Mouse (Mus musculus) lung, postnatal 25 days (tissue): ENCODE measurements around the gene Dcps.

Experiments used
- DNase-seq: peaks from one replicate; pipeline ENCODE4 v3.0.0; 2022; ENCODE audit warnings: low spot score

Dcps gene

DNA sequence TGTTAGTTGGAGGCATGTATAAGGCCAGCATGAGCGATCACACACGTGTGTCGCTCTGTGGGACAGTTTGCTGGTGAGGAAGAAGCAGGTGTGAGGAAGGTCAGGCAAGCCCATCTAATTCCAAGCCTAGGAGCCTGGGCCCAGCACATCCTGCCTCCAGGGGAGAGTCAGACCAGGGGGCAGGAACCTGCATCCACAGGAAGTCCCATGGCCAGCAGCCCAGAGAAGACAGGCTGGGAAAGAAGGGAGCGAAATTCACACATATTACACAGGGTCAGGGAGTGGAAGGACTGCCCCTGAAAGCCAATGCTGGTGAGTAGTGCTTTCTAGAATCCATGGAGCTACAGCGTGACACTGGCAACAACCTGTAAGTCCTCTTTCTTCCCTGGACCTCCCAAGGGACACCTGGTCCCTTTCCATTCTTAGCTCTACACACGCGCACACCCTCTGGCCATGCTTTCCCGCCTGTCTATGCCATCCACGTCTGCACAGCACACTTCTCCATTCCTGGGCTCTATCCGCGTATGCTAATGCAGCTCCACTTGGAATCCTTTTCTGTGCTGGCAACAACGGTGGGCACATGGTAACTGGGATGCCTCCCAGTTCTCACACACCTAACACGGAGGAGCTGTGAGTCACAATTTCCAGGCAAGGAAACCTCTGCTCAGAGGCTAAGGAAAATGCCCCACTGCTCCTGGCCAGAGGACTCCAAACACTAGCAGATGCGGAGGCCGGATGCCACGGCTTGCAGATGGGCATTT lies 44.0 kb downstream of the Dcps start:
- no peak for DNase-seq

DNA sequence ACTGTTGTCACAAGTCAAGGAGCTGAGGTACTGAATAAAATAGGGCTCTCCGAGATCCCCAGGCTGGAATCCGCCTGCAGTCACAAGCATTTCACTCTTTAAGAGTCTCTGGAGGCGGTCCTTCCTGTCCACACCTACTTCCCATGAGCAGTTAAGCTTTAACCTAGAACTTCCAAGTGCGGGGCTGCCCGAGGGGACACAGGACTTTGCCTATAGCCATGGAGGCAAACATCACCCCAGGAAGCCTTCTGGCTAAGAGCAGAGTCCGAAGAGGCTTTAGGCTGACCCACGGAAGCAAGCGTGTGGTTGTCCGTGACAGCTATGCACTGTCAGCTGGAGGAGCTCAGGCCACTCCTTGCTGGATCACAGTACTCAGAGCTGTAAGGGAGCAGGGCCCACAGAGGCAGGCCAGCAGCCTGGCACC lies 46.9 kb downstream of the Dcps start:
- peak; percentile 38 for DNase-seq

DNA sequence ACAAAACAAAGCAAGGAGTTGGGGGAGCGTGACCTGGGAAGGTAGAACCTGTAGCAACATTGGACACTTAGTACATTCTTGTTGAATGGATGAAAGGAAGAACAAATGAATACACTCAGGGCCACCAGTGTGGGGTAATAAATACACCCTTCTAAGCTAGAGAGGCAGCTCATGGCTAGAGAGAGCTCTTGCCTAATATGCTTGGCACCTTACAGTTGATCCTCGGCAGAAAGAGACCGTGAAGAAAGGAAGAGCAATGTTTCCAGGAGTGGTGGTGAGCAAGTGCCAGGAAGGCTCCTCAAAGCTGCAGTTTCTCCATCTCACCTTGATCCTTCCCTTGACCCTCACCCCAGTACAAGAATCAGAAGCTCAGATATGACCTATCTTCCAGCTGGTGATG lies 47.3 kb downstream of the Dcps start:
- peak; percentile 41 for DNase-seq

DNA sequence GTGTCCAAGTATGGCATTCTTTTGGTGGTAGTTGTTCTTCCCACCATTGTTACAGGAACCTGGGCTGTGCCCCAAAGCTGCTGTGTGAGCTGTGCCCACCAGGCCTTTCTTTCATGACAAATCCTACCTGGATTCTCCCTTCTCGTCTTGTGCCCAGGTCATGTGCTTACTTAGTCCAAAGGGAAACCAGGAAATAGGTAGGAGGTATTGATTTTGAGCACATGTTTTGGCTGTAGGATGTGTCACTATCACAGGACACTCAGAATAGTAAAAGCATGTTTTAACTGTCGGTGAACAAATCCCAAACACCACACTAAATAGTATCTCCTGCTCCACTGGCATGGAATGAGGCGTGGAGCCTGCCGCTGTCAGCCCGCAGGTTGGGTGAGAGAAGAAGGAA lies 48.3 kb downstream of the Dcps start:
- DNase-seq, result no peak

DNA sequence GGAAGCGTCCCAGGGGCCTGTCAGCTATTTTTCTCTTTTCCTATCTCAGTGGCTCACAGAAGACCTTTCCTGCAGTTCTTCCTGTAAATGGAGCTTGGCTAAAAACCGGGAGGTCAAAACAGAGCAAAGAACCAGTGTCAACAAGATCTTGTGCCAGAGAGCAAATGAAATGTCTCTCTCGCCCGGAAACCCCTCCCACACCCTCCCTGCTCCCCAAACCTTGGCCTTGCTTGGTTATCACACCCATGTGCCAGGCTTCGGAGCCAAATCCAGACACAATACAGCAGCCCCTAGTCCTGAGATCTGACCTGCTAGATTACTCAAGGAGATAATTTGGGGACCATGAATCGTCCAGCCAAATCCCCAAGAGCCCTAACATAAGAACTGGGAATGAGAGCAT lies 48.7 kb downstream of the Dcps start:
- DNase-seq, result peak; percentile 76

DNA sequence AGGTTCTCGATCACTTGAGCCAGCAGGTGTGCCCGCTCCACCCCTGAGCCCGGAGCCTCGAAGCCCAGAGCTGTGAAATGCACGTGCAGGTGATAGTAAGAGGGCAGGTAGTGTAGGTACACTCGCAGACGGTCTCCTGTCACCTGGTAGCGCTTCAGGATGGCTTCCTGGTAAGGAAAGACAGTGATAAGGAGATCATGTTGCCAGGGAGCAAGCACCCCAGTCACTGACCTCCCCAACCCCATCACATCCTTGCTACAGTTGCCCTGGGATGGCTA lies 51.2 kb downstream of the Dcps start:
- no peak for DNase-seq

DNA sequence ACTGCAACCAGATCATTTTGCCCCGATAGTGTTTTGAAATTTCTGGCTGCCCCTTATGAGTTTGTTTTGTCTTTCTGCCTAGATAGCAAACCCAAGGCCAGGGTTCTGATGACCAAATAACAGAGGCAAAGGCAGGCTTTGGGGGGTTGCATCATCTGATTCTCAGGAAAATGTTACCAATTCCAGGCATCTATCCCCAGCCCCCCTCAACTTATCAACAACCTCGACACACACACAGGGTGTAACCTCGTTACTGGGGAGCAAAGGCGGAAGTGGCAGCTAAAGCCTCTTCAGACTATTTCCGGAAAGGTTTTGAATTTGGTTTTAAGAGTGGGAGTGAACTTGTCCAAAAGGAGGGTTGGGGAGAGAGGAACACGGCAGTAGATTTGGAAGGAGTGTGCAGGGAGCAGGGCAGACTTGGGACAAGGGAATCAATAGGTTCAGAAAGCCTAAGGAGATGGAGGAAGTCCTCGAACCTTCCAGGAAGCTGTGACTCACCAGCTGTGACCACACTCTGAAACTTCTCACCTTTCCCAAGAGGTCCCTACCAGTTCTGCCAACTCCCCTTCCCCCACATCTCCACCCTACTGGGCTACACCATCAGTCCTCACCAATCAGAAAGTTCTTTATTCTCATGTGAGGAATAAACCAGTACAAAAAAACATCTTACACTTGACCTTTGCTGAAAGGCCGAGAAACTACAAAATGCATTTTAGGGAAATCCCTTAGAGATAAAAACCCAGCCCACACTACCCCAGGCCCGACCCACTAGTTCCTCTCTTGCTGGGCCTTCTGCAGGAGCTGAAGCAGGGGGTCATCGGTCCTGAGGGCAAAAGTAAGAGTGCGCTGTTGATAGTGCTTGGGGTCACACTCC lies 51.8 kb downstream of the Dcps start:
- peak; percentile 76 for DNase-seq

DNA sequence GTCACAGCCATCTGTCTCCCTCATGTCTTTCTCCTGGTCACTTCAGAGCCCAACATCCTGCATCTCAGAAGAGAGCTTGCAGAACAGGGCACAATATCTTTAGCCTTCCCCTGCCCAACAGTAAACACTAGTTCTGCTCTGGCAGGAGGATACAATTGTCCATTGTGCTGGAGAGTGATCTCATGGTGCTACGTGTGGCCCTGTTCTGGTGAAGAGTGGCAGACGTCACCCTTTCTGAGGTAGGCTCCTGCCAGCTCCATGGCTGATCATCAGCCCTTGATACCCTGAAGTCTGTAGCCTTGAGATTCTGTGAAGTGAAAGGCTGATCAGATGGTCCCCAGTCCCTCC lies 52.4 kb downstream of the Dcps start:
- DNase-seq, result peak; percentile 72

DNA sequence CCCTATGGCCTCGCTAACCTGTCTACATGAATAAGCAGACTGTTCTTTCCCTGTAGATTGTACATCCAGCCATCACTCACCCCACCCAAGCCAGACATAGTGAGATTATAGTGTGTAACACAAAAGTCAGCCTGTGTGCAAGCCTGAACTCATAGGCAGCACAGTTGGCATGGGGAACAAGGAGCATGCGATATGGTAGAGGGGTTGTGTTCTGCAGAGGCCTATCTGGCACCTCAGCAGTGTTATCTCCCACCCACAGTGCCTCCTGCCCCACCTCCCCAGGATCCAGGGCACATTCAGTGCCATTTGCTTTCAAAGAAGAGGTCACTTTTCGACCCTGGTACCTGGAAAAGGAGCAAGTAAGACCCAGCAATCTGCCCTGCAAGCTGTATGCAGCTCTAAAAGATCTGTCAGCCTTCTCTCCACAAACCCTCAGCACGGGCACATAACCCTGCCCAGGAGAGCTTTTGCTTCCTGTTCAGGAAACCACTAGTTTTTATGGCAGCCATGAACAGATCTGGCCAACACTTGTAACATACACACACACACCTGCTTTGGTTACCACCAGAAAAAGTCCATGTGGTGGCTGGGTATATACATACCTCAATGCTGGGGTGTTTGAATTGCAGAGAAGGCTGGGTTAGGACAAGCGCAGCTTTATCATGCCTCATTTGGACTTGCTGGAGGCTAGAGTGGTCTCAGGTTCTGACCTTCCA lies 53.2 kb downstream of the Dcps start:
- DNase-seq, result no peak

DNA sequence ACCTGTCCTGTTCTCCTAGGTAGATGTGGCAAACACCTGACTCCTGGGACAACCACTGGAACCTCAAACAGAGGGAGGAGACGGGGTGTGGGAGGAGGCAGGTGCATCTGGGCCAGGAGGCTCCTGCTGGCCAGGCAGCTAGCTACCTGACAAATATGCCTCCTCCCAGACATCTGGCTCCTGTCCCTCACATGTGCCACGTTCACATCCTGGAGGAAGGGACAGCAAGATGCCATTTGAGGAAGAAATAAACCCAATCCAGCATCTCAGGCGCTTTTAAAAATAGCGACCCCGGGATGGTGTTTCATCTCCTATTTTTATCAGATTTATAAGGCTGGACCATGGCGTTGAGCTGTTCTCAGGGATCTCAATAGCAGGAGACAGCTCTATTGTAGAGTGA lies 56.7 kb downstream of the Dcps start, which contains the start of gene St3gal4:
TSS of gene St3gal4 (minus strand) at position 101 of the 400 bp plus-strand sequence.
- no peak for DNase-seq

DNA sequence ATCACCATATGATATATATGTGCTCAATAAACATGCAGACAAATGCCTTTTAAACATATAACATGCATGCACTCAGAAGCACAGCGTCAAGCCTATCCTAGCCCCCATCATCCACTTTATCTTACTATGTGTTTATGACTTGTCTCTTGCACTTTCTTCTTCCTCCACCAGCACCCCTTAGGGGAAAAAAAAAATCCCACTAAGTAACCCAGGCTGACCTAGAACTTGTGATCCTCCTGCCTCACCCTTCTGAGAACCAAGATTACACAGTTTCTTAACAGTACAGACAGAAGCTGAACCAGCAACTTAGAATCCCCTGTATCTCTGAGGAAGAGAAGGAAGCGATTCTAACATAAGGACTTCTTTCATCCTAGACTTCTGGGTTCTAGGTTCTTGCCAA lies 57.3 kb downstream of the Dcps start:
- no peak for DNase-seq

DNA sequence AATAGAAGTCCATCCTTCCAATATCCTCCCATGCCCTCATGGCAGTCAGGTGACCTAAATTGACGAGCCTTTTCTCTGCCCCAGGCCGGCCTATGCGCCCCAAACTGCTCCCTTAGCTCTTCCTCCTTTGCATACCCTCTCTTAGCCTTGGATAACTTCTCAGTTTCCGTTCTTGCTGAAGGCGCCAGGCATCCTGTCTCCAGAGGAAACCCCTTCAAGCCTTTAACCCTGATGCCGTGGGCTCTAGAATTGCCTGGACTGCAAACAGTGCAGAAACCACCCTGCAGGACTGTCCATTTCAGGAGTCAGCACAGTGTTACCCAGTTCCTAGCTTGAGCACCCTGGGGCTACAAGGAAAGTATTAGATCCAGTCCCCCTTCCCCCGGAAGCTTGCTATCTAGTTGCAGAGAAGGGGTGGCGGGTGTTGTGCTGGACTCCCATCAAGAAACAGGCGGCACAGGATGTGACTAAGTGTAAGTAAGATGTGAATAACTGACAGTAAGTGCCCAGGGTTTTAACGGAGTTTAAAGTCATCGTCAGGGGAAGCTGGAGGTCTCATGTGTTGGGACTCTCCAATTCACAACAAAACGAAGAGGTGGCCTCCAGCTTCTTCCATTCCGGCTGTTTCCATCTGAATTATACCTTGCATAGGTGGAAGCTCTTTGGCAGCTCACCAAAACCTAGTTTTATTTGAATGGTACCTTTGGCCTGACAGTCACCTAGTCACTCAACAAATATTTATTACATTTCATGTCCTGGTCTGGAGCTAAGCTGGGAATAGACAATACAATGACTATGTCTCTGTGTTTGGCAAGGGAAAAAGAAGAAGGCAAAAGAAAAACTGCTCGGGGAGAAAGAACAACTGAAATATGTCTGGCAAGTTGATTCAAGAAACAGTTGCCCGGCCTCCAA lies 58.2 kb downstream of the Dcps start:
- DNase-seq, result peak; percentile 69

DNA sequence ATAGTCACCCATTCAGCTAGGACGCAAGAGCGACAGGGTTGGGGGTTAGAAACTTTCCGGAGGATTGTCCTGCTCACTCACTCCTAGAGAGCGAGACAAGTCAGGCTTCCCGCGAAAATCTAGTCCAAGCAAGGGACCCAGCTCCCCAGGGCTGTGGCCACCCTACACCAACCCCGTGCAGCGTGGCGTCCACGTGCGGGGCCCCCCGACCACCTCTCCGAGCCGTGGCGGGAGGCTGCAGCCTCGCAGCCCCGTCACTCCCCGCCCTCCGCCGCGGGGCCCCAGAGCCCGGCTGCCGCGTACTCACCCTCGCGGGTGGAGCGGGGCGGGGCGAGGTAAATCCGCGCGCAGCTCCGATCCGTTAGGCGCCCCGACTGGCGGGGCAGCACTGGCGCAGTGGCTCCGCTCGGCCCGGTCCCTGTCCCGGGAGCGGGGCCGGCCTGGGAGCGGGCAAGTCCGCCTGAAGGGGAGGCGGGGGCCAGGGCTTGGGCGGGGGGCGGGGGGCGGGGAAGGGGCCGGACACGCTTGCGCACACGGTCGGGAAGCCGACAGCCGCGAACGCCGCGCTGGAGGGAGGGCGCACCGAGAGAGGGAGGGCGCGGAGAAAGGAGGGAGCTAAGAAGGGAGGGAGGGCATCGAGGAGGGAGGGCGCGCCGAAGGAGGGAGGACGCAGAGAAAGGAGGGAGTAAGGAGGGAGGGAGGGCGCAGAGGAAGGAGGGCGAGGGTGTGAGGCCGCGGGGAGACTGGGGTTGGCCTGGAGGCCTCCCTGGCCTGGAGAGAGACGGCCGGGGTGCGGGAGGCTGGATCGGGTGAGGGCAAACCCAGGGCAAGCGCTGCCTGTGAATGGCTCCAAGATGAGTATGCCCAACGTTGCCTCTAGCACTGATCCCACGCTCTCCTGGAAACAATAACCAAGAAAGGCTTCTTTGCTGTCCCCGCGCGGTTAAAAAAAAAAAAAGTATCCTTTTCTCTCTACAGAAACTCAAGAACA lies 59.2 kb downstream of the Dcps start:
- peak; percentile 84 for DNase-seq

DNA sequence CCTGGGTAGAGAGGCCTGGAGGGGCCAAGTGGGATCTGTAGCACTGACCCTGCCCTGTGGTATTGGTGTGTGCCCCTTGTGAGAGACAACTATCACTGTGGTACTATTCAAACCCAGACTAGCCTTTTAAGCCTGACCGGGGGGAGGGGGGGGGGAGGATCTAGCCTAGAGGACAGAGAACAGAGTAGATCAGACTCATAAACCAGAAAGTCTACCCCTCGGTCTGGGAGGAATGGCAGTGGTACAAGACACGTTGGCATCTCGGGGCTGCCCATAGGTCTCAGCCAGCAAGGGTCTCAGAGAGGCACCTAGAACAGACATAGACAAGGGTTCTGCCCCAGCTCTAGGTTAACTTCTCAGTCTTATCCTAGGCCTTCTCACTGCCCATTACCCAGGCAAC lies 60.1 kb downstream of the Dcps start:
- DNase-seq, result no peak

DNA sequence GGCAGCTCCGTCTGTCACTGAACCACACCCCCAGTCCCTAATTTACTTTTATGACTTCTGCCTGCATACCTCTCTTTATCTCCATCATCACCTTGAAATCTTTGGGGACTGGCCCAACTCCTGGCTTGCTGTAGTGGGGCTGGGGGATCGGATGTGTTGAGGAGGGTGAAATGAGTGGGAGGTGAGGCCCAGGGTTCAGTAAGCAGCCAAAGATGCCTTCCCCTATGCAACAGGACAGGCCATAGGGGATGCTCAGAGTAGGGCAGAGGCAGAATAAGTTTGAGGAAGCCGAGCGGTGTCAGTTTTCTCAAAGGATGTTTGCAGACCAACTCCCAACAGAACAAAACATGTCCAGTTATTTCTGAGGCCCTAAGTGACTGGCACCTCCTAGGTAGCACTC lies 60.6 kb downstream of the Dcps start:
- DNase-seq, result no peak

DNA sequence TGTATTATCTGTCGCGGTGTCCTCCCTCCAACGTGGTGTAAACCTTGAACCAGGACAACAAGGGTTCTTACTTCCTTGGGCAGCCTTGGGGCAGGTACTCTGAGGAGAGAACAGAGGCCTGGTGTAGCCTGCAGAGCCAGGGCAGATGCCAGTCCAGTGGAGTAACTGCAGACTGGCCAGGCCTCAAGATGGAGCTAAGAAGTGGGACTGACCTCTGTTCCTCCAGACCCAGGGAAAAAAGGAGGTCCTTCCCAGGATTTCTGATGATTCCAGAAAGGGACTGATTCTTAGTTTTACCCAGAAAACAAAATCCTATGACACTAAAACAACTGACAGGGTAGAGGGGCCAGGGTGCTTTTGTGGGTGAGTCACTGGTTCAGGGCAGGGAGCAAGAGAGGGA lies 61.6 kb downstream of the Dcps start:
- DNase-seq, result no peak

DNA sequence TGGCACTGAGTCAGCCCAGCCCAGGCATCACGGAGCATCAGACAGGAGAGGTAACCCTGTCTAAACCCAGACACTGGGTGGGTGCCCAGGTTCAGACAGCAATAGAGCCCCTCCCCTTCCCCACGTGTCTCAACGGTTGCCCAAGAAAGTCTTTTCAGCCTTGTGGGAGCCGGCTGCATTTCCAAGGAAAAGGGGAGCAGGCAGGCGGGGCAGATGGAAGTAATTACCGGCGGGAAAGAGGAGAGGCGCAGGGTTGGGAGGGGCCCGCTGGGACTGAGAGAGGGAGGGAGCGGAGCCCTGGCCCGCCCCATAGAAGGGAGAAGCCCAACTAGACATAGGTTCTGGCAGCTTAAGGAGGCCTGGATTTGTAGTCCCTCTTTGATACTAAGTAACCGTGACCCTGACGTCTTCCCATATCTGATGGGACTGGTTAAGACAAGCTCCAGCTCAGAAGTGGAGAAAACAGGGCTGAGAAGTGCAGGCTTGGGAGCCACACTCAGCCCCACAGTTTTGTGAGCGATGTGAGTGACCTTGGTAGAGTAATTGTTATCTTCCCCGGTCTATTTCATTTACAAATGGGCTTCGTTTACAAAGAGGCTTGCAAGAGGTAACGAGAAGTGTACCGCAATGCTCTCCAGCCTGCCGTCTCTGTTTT lies 63.8 kb downstream of the Dcps start:
- DNase-seq, result peak; percentile 52

DNA sequence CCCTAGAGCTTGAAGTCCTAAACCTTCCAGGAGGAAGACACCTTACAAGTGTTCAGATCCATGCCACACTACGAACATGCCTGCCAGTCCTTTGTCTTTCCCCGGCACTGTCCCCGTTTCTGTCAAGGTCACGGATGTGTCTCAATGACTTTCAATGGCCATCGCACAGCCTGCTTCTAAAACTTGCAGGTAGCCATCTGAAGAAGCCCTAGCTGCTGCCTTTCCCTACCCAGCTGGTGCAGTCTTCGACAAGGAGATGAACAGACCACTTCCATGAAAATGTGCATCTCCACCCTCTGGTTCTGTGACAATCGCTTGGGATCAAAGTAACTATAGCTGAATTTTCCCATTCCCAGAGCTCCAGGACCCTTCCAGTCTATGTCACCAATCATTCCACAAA lies 64.4 kb downstream of the Dcps start:
- no peak for DNase-seq

DNA sequence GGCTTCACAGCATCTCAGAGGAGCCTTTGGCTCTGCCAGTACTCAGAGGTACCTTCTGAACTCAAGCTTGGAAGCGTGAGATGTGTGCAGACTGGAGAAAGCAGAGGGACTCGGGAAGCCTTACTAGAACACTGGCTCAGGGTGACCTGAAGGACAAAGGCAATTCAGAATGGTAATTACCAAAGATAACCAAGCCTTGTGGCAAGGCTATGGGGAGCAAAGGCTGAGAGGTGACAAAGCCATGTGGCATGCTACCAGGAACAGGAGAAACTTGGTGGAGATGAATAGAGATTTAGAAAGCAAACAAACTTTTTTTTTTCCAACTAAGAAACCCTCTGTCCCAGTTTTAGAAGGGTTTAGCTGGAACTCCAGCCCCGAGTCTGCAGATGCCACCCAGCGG lies 65.3 kb downstream of the Dcps start:
- no peak for DNase-seq

DNA sequence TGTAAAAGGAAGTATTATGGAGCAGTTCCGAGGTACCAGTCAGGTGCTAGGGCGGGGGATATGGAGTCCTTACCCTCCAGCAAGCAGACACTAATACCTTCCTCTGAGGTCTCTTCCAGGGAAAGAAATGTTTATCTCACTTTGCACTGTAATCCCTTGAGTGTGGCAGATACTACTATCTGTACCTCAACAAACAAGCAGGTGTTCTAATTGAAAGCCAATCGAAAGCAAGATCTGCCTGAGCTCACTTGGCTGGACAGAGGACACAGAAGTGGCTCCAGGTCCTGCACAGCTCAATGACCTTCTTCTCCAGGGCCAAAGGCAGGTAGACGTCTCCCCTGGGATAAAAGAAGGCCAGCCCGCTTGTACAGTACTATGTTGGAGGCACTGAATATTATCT lies 65.8 kb downstream of the Dcps start:
- DNase-seq, result no peak
